Mouse (Mus musculus): ENCODE measurements at regions not wholly inside any gene's neighbourhood (a gene's known extent, or its start where the extent isn't known, plus 50 kb on each side); places are given as distances from the start of the nearest gene placed in this dataset.

DNA sequence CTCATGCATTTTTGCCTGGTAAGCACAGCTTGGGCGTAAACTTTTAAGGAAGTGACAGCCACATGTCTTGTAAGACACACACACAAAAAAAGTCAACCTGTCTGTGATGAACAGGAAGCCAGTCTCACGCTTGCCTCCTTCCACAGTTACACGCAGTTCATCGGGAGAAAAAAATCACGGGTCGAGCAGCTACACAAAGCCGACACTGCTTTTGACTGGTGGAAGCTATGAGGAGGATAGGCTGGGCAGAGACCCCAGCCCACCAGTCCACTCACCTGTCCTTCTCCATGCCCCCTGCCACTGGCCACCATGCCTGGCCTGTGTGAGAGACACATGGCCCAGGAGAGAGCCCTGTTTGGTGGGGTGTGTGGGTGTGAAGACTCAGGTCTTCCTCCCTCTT lies 119.2 kb downstream of the Ets2 start:
- peak; percentile 17; the same call in 1 of the 2 replicates for ATAC-seq (replicated peaks; ENCODE audit: poor library complexity, severe bottlenecking)

DNA sequence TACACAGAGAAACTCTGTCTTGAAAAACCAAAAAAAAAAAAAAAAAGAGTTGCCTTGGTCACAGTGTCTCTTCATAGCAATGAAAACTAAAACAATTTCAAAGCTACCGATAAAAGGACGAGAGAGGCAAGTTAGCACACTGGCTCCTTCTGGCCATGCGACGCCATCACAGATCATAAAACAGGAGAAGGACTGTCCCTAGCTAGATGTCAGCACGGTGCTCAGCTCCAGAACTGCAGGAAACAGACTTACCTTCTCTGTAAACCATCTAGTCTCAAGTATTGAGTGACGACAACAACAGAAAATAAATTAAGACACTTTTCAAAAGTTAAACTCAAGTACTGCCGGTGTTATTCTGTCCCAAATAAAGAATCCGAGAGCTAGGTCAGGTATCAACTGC lies 118.7 kb downstream of the Ets2 start:
- ATAC-seq (replicated peaks; ENCODE audit: poor library complexity, severe bottlenecking): no peak

DNA sequence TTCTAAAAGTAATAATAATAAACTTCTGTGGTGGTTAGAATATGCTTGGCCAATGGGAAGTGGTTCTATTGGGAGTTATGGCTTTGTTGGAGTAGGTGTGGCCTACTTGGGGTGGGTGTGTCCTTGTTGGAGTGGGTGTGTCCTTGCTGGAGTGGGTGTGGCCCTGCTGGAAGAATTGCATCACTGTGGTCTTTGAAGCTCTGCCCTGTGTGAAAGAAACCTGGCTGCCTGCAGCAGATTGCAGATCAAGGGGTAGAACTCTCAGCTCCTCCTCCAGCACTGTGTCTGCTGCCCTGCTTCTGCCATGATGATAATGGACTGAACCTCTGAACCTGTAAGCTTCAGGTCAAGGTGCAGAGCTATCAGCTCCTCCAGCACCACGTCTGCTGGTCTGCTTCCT lies 118.1 kb downstream of the Ets2 start:
- ATAC-seq (replicated peaks; ENCODE audit: poor library complexity, severe bottlenecking): peak; percentile 90

DNA sequence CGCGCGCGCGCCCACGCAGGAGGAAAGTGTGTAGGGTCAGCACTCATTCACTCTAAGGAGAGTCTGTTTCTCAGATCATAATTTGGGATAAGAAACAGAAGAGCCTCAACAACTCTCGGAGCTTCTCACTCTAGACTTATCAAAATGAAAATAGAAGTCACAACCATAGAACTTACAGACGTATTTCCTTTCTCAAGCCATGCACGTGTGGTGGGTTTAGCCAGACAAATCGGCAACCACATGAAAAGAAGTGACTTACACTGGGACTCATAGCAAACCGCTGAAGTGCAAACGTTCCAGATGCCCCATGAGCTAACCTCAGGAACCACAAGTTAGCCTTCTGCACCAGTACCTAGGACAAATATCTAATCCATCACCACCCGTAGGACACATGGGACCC lies 114.1 kb downstream of the Ets2 start:
- no peak for ATAC-seq (replicated peaks; ENCODE audit: poor library complexity, severe bottlenecking)

DNA sequence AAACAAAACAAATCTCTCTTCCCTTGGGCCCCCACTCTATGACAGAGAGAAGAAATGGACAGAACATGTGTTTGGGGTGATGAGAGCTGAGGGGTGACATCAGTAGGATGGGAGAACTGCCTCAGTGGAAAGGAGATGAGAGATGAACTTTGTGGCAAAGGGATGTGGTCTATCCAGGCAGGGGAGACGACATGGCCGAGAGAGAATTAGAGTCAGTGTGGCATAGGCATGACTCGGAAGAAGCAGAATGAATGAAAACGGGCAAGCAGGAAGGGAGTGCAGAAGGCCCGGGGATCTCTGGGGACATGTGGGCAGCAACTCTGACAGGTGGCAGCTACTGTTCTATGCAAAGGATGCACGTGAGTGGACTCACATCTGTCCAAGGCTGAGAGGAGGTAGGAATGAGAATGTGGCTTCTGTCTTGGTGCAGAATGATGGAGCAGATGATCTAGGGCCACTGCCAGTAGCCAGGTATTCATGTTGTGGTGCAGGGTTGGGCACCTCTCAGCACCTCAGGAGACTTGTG lies 113.4 kb downstream of the Ets2 start:
- ATAC-seq (replicated peaks; ENCODE audit: poor library complexity, severe bottlenecking): no peak

DNA sequence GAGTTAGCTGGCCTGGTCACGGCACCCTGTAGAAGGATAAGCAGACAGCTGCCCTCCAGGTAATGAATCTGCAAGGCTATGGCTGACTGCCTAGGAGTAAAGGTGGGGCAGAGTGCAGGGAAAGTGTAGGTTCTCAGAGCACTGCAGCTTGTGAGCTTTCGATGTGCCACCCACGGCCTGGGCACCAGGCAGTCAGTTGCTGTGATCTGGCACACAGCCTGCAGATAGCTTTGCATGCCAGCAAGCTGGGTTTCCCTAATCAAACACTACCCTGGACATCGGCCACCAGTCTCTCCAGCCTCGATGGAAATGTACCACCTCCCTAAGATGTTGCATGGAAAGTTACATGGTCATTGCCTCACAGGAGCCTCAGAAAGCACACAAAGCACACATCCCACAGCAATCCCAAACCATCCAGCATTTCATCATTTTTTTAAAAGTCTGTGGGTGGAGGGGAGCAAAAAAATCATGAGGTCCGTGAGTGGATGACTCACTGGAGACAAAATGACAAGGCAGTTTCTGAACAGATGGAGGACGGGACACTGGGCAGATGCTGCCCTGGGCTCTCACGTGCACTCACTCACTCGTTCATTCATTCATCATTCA lies 112.7 kb downstream of the Ets2 start:
- ATAC-seq (replicated peaks; ENCODE audit: poor library complexity, severe bottlenecking): peak; percentile 30; the same call in 1 of the 2 replicates

DNA sequence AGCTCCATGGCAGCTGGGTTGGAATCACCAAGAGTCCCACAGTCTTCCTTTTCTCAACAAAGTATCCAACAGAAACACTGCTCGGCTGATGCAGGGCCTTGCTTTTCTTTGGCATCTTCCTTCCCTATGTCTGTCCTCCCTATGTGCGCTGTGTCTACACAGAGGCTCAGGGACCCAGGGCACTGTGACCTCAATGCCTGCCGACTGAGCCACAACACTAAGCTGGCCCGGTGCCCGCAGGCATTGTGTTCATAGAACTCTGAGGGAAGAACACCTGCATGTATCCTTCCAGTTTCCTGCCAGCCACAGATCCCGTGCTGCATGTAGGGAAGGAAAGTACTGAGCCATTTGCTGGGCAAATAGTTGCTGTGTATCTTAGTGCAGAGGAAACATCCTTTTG lies 109.2 kb downstream of the Ets2 start:
- no peak for ATAC-seq (replicated peaks; ENCODE audit: poor library complexity, severe bottlenecking)

DNA sequence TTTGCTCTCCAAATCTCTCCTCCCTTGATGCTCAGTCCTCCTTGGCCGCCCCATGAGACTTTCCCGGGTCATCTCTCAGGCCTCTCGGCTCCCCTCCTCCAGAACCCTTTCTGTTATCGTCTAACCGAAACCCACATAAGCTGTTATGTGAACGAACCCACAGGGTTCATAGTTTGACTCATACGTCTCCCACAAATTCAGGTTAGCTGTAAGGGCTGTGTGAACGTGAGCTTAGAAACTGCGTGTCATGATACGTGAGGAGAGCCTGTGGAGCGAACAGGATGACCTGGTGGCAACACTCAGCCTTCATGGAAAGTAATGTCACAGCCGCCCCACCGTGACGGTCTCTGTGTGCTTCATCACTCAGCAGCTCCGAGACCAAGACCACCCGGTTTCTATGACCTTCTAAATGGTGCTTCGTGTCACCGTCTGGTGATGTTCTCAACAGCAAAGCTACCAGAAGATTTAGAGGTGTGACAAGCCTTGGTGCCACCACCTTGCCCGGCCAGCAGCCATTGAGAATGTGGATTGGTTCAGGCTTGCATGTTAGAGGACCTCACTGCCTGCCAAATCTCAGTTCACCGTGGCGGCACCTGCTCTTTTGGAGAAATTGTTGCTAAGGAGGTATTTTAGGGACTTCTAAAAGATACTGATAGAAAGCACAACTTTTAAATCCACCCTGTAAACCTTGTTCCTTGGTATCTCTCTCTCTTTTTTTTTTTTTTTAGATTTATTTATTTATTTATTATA lies 107.4 kb downstream of the Ets2 start:
- ATAC-seq (replicated peaks; ENCODE audit: poor library complexity, severe bottlenecking): no peak

DNA sequence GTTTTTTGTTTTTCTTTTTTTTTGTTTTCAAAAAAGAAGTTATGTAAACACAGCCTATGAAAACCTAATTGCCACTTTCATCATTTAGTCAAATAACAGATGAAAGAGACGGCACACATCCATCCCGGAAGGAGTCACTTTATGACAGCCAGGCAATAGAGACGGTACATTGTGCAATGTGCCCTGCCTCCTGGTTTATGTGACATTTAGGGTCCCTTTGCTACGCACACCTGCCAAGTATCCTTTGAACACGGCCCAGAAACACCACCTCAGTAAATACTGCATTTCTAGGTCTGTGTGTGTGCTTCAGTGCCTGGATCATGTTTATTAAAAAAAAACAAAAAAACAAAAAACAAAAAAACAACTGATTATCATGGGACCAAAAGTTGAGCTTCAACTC lies 104.6 kb downstream of the Ets2 start:
- ATAC-seq (replicated peaks; ENCODE audit: poor library complexity, severe bottlenecking): no peak

DNA sequence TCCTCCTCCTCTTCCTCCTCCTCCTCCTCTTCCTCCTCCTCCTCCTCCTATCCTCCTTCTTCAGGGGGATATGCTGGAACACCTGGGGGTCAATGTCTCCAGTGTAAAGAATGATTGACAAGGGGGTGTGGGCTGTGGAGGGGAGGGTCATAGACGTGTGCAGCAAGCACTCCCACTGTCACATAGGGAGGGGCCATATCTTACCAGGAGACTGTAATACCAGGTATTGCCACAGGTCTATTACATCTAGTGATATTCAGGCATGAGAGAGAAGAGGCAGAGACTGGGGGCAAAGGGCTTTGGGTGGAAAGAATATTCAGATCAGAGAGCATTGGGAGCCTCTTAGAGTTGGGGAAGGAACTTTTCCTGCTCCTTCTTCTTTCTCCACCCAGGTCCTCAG lies 102.3 kb downstream of the Ets2 start:
- ATAC-seq (replicated peaks; ENCODE audit: poor library complexity, severe bottlenecking): 0 out of 2 replicates have a peak, but pooled peaks have one; percentile 35

DNA sequence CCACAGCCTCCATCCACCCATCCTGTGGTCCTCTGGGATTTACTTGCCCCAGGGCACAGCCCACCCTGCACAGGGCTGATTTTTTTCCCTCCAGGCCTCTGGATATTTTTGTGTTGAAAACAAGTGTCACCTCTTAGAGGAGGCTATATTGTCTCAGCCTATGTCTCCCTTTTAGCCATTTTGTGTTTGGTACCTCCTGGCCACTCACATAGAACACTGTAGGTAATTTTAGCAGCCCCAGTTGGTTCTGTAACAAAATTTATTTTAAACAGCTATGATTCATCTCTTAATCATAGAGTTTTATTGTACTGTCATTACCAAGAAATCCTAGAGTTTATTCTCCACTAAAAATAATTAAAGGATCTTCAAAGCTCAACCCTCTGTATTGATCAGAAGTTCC lies 100.8 kb downstream of the Ets2 start:
- no peak for ATAC-seq (replicated peaks; ENCODE audit: poor library complexity, severe bottlenecking)

DNA sequence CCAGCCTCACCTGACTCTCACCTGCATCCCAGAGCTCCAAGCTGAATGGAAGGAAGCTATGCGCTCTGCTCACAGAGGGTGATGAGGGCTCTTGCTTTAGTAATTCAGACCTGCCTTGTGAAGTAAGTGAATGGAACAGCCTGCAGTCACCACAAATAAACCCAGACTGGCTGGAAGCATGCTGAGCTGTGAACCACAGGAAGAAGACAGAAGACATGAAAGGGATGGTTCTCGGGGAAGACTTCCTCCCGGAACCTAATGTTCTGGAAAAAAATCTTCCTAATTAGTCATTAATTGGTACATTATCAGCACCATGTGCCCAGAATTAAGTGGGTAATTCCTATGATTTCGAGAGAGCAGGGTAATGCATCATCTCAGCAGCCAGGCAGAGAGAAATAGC lies 100.3 kb downstream of the Ets2 start:
- no peak for ATAC-seq (replicated peaks; ENCODE audit: poor library complexity, severe bottlenecking)

DNA sequence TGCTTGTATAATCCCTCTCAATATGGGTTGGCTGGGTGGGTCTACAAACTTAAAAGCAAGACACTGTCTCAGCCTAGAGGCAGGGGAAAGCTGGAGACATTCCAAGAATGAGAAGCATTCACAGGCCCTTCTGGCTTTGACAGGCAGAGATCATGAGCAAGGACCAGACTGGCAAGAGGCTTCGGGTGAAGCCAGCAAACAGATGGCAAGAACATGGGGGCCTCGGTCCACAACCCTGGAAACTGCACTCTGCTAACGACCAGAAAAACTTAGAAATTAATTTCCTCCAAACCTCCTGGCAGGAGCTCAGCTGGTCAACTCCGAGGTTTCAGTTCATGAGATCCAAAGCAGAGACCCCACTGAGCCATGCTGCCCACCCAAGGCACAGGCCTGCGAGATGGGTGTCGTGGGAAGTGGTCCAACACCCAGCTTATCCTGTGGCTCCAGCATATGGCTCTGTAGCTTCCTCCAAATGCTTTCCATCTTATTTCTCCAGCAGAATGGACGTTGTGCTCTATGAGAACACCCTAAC lies 99.1 kb downstream of the Ets2 start:
- ATAC-seq (replicated peaks; ENCODE audit: poor library complexity, severe bottlenecking): no peak

DNA sequence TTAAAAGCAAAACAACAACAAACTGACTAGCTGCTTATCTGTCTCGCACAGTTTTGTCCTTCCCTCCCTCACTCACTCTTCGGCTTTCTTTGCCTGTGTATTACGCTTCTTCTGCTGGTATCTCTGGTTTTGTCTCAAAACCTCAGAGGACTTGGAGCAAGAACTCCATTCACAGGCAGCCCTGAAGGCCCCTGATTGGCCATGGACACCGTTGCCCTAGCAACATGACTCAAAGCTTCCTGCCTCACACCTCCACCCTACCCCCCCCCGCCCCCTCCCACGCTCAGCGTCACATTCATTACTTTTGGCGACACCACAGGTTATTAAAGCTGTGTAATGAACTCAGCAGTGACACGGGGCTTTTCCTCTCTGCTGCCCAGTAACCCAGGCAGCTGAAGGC lies 96.7 kb downstream of the Ets2 start:
- ATAC-seq (replicated peaks; ENCODE audit: poor library complexity, severe bottlenecking): no peak

DNA sequence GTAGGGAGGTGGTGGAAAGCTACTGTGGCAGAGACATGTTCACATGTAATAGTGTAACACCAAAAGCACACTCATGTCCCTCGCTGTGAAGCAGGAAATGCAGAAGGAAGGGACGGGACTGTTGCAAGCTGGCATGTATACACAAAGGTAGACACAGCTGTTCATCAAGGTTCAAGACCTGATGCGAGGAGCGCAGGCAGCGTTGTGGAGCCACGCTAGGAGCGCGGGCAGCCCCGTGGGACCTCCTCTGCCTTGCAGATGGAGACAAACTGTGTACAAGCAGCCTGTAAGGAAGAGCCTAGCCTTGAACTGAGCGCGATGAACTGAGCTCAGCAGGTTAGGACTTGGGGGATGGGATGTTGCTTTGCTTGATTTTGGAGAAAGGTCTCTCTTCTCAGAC lies 96.2 kb downstream of the Ets2 start:
- ATAC-seq (replicated peaks; ENCODE audit: poor library complexity, severe bottlenecking): no peak

DNA sequence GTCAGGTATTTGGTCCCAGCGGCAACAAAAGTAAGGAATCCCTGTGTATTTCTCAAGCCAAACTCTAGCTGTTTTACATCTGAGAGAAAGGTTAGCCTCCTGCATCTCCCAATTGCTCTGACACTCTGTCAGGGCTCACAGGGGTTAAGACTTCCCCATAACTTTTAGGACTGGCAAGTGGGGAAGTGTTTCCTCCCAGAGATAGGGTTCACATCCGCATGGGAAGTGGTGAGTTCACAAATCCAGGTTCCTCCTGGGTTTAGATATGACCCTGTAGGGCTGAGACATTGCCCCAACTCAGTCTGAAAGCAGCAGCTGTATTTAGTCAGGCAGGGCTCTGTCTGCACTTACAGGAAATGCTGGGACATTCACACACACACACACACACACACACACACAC lies 95.3 kb downstream of the Ets2 start:
- ATAC-seq (replicated peaks; ENCODE audit: poor library complexity, severe bottlenecking): peak; percentile 83

DNA sequence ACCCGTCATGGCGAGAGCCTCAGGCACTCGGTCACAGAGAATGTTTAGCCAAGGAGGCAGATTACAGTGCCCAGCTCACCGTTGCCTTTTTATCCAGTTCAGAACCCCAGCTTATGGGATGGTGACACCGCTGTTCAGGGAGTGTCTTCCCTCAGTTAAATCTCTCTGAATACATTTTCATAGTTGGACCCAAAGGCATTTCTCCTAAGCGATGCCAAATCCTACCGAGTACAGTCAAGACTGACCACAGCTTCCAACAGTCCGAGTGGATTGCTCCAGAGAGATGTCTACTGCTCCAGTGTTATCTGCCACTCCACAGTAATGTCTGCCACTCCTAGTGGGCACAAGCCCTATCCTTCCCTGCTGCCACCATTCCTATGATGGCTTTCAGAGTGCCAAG lies 93.0 kb downstream of the Ets2 start:
- no peak for ATAC-seq (replicated peaks; ENCODE audit: poor library complexity, severe bottlenecking)

DNA sequence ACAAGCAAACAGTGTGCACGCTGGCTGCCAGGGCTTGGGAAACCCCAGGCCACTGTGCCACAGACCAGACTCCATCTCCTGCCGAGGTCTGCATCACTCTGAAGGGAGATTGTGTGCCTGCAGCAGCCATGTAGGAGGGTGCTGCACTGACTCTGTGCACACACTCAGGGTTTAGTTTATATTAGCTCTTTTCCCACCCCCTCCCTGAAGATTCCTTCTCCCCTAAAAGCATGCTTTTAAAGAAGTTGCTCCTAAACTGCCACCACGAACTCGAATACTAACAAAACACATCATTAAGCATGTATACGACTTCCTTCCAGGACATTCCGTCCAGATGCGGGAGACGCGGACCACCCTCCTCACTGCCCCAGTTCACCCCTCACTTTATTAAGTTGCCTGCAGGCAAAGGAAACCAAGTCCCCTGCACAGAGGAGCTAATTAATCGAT lies 92.4 kb downstream of the Ets2 start:
- no peak for ATAC-seq (replicated peaks; ENCODE audit: poor library complexity, severe bottlenecking)

DNA sequence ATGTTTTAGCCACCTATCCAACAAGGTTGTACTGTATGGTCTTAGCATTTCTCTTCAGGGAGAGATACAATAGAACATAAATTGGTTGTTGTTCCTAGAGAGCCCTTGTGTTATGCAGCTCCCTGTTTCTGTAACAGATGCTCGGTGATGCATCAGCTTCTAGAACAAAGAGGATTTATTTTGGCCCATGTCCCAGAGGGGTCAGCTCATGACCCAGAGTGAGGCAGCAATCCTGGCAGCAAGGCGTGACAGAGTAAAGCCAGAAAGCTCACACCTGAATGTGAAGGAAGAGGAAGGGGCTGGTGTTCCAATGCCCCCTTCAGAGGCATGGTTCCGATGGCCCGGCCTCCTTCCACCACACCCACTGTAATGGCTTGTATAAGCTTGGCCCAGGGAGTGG lies 88.8 kb downstream of the Ets2 start:
- no peak for ATAC-seq (replicated peaks; ENCODE audit: poor library complexity, severe bottlenecking)

DNA sequence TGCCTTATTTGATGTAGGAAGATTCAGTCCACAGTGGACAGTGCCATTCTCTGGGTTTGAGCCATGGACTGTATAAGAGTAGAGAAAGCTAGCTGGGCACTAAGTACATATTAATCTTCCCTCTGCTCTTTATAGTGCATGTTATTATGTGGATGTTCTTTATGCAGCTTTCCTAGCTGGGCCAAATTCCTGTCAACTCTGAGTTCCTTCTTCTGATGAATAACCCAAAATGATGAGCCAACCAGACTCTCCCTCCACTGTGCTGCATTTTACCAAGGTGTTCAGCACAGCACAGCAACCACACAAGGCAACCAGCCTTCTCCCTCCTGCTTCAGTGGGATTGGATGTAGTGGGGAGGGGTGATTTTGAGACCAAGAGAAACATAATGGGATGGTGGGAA lies 87.7 kb downstream of the Ets2 start:
- no peak for ATAC-seq (replicated peaks; ENCODE audit: poor library complexity, severe bottlenecking)

DNA sequence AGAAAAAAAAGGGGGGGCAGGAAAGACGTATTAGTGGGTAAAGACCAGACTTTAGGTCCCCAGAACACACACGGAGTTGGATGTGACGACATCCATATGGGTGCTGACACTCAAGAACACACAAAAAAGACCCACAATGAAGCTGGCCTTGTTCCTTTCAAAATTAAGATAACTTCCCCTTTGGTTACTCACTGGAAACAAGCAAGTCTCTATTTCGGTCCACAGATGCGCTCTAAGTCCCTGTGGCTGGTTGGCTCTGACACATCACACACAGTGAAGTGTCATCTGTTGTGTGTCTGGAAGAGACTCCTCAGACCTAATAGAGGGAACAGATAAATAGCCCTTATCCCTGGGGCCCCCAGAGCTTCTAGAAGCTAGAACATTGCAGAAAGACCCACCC lies 79.8 kb downstream of the Ets2 start:
- no peak for ATAC-seq (replicated peaks; ENCODE audit: poor library complexity, severe bottlenecking)

DNA sequence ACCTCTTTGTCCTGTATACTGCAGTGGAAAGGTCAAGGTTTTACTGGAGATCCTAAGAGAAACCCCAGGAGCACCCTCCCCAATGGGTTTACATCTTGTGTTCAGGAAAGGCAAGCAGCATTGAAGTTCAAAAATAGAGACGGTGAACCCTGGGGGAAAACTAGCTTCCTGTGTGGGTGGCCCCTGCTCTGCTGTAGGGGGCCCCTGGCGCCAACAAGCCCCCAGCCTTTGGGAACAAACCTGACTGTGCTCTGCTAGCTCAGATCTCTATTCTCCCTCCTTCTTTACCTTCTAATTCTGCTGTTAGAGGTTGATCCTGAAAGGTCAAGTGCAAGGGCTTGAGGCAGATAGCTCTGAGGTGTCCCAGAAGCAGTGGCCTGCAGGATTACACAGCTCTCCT lies 78.6 kb downstream of the Ets2 start:
- no peak for ATAC-seq (replicated peaks; ENCODE audit: poor library complexity, severe bottlenecking)

All from granulocyte monocyte progenitor cell, adult 5-6 weeks (primary cell).